Mouse (Mus musculus): ENCODE results near the gene L2hgdh.

GRCm38 (mm10) chr12:69644877-69645276 lies 79.8 kb downstream of the L2hgdh start:
- TF ChIP-seq CTCF (IDR thresholded peaks at IDR 0.05) (no peak), EP300 (IDR thresholded peaks at IDR 0.05) (no peak)

All from lung, postnatal 0 days (tissue).